Comparison of ENCODE assay signal across 12 mouse cellular contexts in the genomic region with DNA sequence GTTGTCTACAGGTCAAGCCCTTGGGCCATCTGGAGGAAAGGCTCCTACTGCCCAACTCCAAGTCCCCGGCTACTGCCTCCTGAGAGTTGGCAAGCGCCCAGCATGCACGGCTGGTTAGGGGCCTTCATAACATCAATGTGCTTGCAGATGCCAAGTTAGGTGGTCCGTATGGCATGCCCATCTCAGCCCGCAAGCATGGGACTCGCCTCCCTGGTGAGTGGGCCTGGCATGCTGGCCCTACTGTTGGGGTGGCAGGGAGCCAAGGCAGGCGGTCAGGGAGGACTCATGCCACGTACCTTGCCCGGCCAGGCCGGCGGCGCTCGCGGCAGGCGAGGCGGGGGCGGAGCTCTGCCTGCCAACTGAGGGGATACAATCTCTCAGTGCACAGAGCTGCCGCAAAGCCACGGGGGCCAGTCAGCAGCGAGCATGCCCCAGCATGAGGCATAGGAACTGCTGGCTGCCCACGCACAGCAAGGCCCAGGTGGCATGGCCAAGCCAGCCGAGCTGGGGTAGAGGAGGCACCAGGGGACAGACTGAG. TPM values are rescaled to one million over a fixed set of nuclear protein-coding genes. Genes with fewer than 3 reads are reported as not detected.
DNase-seq lines count a peak whose midpoint lies in the region; ATAC-seq and TF ChIP-seq lines count a peak whose summit lies in the region.
"Had no signal": no experiment of that assay in that cellular context is flagged by ENCODE, and none has a peak within 500 bp of the region (broad histone marks: within the 10 kb centered on the region; RNA-seq: fewer than 3 reads in every experiment).

No protein-coding gene starts in this region.

- peaks cover 32% of the 10 kb centered on the region for H3K4me1 ChIP-seq in cerebellum, adult 2 months (ENCODE audit: control insufficient read depth, insufficient read depth, low read length)
- no peaks in the 10 kb centered on the region for H3K4me1 ChIP-seq in intestine, embryonic 16.5 days (ENCODE audit: control insufficient read depth, insufficient read depth, low read length)
- H3K4me1 ChIP-seq: midbrain, embryonic 12.5 days had no signal

- no peak overlapping the region for H3K9ac ChIP-seq in intestine, embryonic 16.5 days (ENCODE audit: low read depth, low read length)
- H3K9ac ChIP-seq: liver, embryonic 14.5 days; midbrain, embryonic 12.5 days had no signal

- no peak for TF ChIP-seq CTCF in gastrocnemius, adult 2 months (IDR thresholded peaks at IDR 0.05)
- TF ChIP-seq CTCF in cerebellum, adult 2 months (IDR thresholded peaks at IDR 0.05; ENCODE audit: borderline replicate concordance, insufficient read depth, low read depth, low read length): no peak

- no peak for ATAC-seq in intestine, embryonic 16.5 days

- DNase-seq in gastrocnemius, adult 2 months: peak; percentile 71
- DNase-seq in gastrocnemius, postnatal 14 days: no peak
- DNase-seq in left cerebral cortex, postnatal 4 days: peak; percentile 86
- no peak for DNase-seq in left cerebral cortex, postnatal 36 days (ENCODE audit: low spot score in 2 of 2)
- peak; percentile 92 to 93 for DNase-seq in cerebellum, adult 2 months
- DNase-seq in heart, postnatal 4 days: peak; percentile 70
- DNase-seq in natural killer cell, adult 2 months (ENCODE audit: low spot score in 2 of 2): no peak
- DNase-seq: B cell, adult 2 months; layer of hippocampus, adult 9-11 months had no signal

- H3K9me3 ChIP-seq in intestine, embryonic 16.5 days (ENCODE audit: control insufficient read depth, low read length): no peaks in the 10 kb centered on the region
- H3K9me3 ChIP-seq: midbrain, embryonic 12.5 days had no signal

- no peak overlapping the region for H3K4me3 ChIP-seq in gastrocnemius, adult 2 months
- H3K4me3 ChIP-seq in cerebellum, adult 2 months (replicated peaks; ENCODE audit: insufficient read depth, low read depth, low read length): no peak overlapping the region
- no peak overlapping the region for H3K4me3 ChIP-seq in intestine, embryonic 16.5 days (ENCODE audit: low read length)
- H3K4me3 ChIP-seq: midbrain, embryonic 12.5 days had no signal

- no peak for TF ChIP-seq POLR2A in cerebellum, adult 2 months (IDR thresholded peaks at IDR 0.05; ENCODE audit: borderline replicate concordance, insufficient read depth, low read length)

- intact Hi-C loops in gastrocnemius, adult 2 months (cut with DNase I): no loop called here
- intact Hi-C loops in gastrocnemius, postnatal 14 days (cut with DNase I; ENCODE audit: low total_unique reads): no loop called here
- intact Hi-C loops in left cerebral cortex, postnatal 4 days (cut with DNase I): no loop called here
- intact Hi-C loops in left cerebral cortex, postnatal 36 days (cut with DNase I): loop anchor here (5.0 kb wide), 1 partner anchor 110 kb away; no protein-coding TSS in a partner anchor

- H3K27ac ChIP-seq in gastrocnemius, adult 2 months: peak overlapping the region; percentile 46
- peak overlapping the region; percentile 85 for H3K27ac ChIP-seq in cerebellum, adult 2 months (ENCODE audit: insufficient read depth, low read length)
- H3K27ac ChIP-seq in intestine, embryonic 16.5 days (ENCODE audit: low read length): no peak overlapping the region
- H3K27ac ChIP-seq: liver, embryonic 14.5 days; midbrain, embryonic 12.5 days had no signal

- whole genome bisulfite sequencing in cerebellum, adult 2 months: 6% methylated on average over 22 of the region's 22 CpGs
- WGBS in intestine, embryonic 16.5 days: 90% methylated on average over 22 of the region's 22 CpGs

- H3K4me2 ChIP-seq in intestine, embryonic 16.5 days (ENCODE audit: low read depth, low read length): no peak overlapping the region
- H3K4me2 ChIP-seq: midbrain, embryonic 12.5 days had no signal

- H3K27me3 ChIP-seq in cerebellum, adult 2 months (ENCODE audit: control insufficient read depth, insufficient read depth, low read length): no peaks in the 10 kb centered on the region
- H3K27me3 ChIP-seq in intestine, embryonic 16.5 days (replicated peaks; ENCODE audit: control insufficient read depth, insufficient read depth, low read length): no peaks in the 10 kb centered on the region
- H3K27me3 ChIP-seq: midbrain, embryonic 12.5 days had no signal

- H3K36me3 ChIP-seq in intestine, embryonic 16.5 days (ENCODE audit: control insufficient read depth, insufficient read depth, low read length): peaks cover 15% of the 10 kb centered on the region

RNA-seq across cellular contexts. Expression of gene Ndst2, which starts 23.1 kb away (rescaled TPM):
- total RNA-seq in gastrocnemius, adult 2 months (2021): 1 to 10 TPM; 6.2 to 7.1 TPM
- 1 to 10 TPM; 7.8 to 8.7 TPM for total RNA-seq in gastrocnemius, postnatal 14 days (2021)
- total RNA-seq in left cerebral cortex, postnatal 4 days (2021): 10 to 100 TPM; 22.6 to 23.5 TPM
- 10 to 100 TPM; 17.4 to 20.5 TPM for total RNA-seq in left cerebral cortex, postnatal 36 days (2021)
- 37.9 and 43.2 TPM in 2 replicates for polyA plus RNA-seq in cerebellum, adult 2 months (2012; rRNA removed)
- 10 to 100 TPM; 18.2 to 18.3 TPM for total RNA-seq in heart, postnatal 4 days (2021)
- 18.3 and 21.2 TPM in 2 replicates for polyA plus RNA-seq in intestine, embryonic 16.5 days (2015; fragmentation: Nextera tagmentation; extraction: Ambion mirVana)

RNA-seq across cellular contexts. Expression of gene Camk2g, which starts 36.4 kb away (rescaled TPM):
- 100 to 1,000 TPM; 162 to 163 TPM for total RNA-seq in gastrocnemius, adult 2 months (2021)
- 100 to 1,000 TPM; 114 to 117 TPM for total RNA-seq in gastrocnemius, postnatal 14 days (2021)
- total RNA-seq in left cerebral cortex, postnatal 4 days (2021): 100 to 1,000 TPM; 184 to 193 TPM
- total RNA-seq in left cerebral cortex, postnatal 36 days (2021): 100 to 1,000 TPM; 322 to 378 TPM
- 217 and 222 TPM in 2 replicates for polyA plus RNA-seq in cerebellum, adult 2 months (2012; rRNA removed)
- 10 to 100 TPM; 58.3 to 65.2 TPM for total RNA-seq in heart, postnatal 4 days (2021)
- 33.6 and 35.8 TPM in 2 replicates for polyA plus RNA-seq in intestine, embryonic 16.5 days (2015; fragmentation: Nextera tagmentation; extraction: Ambion mirVana)

RNA-seq across cellular contexts. Expression of gene Zswim8, which starts 50.1 kb away (rescaled TPM):
- total RNA-seq in gastrocnemius, adult 2 months (2021): 10 to 100 TPM; 35.0 to 37.0 TPM
- total RNA-seq in gastrocnemius, postnatal 14 days (2021): 10 to 100 TPM; 31.7 to 38.8 TPM
- total RNA-seq in left cerebral cortex, postnatal 4 days (2021): 100 to 1,000 TPM; 182 to 183 TPM
- total RNA-seq in left cerebral cortex, postnatal 36 days (2021): 100 to 1,000 TPM; 131 to 196 TPM
- polyA plus RNA-seq in cerebellum, adult 2 months (2012; rRNA removed): 164 and 177 TPM in 2 replicates
- 10 to 100 TPM; 81.7 to 83.6 TPM for total RNA-seq in heart, postnatal 4 days (2021)
- 21.8 and 23.3 TPM in 2 replicates for polyA plus RNA-seq in intestine, embryonic 16.5 days (2015; fragmentation: Nextera tagmentation; extraction: Ambion mirVana)

RNA-seq across cellular contexts. Expression of gene Chchd1, which starts 54.6 kb away (rescaled TPM):
- total RNA-seq in gastrocnemius, adult 2 months (2021): 100 to 1,000 TPM; 120 to 152 TPM
- 100 to 1,000 TPM in 1 of 2 experiments, 10 to 100 TPM in 1; 98.5 to 106 TPM for total RNA-seq in gastrocnemius, postnatal 14 days (2021)
- total RNA-seq in left cerebral cortex, postnatal 4 days (2021): 10 to 100 TPM; 75.5 to 76.4 TPM
- 10 to 100 TPM; 45.5 to 50.4 TPM for total RNA-seq in left cerebral cortex, postnatal 36 days (2021)
- 109 and 115 TPM in 2 replicates for polyA plus RNA-seq in cerebellum, adult 2 months (2012; rRNA removed)
- 100 to 1,000 TPM in 1 of 2 experiments, 10 to 100 TPM in 1; 87.0 to 104 TPM for total RNA-seq in heart, postnatal 4 days (2021)
- 171 and 190 TPM in 2 replicates for polyA plus RNA-seq in intestine, embryonic 16.5 days (2015; fragmentation: Nextera tagmentation; extraction: Ambion mirVana)

Comparison
In these comparisons a context has a peak if more than half of its experiments do, and no peak if none do; other contexts are left out.
1. DNase-seq: peak in gastrocnemius, adult 2 months (single experiment), left cerebral cortex, postnatal 4 days (single experiment), cerebellum, adult 2 months (2 of 2) and heart, postnatal 4 days (single experiment); none in gastrocnemius, postnatal 14 days (single experiment), left cerebral cortex, postnatal 36 days (0 of 2) and natural killer cell, adult 2 months (0 of 2).